9 mouse cellular contexts compared by ENCODE assay signal in the genomic region with DNA sequence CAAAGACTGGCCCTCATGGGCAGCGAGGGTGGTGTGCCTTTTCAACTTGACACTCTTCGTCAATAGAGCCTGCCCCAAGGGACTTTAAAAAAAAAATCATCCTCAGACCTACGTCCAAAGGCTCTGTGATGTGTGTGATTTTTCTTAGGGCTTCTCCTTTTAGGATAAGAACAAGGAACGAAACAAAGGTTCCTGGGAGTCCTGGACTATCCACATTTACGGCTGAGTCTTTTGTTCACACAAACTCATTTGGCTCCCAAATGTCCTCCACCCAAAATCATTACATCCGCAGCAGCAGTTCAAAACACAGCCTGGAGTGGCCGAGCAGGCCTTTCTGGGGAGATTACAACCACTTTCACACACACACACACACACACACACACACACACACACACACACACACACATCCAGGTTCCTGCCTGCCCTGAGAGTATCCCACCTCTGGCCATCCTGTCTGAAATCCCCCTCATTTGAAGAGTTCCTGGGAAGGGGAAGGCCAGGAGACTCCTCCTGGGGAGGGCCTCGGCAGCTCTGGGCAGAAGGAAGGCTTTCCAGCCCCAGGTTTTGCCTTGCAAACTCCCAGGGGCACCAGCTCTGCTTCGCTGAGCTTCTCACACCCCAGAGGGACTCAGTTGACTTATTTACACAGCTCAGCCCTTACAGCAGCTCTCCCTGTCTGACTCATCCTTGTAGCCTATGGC. TPM values are rescaled to one million over a fixed set of nuclear protein-coding genes. Genes with fewer than 3 reads are reported as not detected.
DNase-seq lines count a peak whose midpoint lies in the region; ATAC-seq and TF ChIP-seq lines count a peak whose summit lies in the region.
"Had no signal": no experiment of that assay in that cellular context is flagged by ENCODE, and none has a peak within 500 bp of the region (broad histone marks: within the 10 kb centered on the region; RNA-seq: fewer than 3 reads in every experiment).

No protein-coding gene starts in this region.

- H3K27ac ChIP-seq in layer of hippocampus, adult 2 months = peak overlapping the region; percentile 69
- H3K27ac ChIP-seq in embryonic facial prominence, embryonic 13.5 days = peak overlapping the region; percentile 57; the same call in 1 of the 2 replicates
- peak overlapping the region; percentile 79 for H3K27ac ChIP-seq in heart, embryonic 15.5 days
- peak overlapping the region; percentile 67 for H3K27ac ChIP-seq in midbrain, embryonic 12.5 days (replicated peaks)
- H3K27ac ChIP-seq: liver, embryonic 13.5 days had no signal

- no peaks in the 10 kb centered on the region for H3K9me3 ChIP-seq in embryonic facial prominence, embryonic 13.5 days
- H3K9me3 ChIP-seq in heart, embryonic 15.5 days (replicated peaks) = no peaks in the 10 kb centered on the region
- no peaks in the 10 kb centered on the region for H3K9me3 ChIP-seq in midbrain, embryonic 12.5 days
- H3K9me3 ChIP-seq: liver, embryonic 13.5 days had no signal

- no peaks in the 10 kb centered on the region for H3K36me3 ChIP-seq in embryonic facial prominence, embryonic 13.5 days
- 0 out of 2 replicates have a peak, but pooled peaks cover 8% of the 10 kb centered on the region for H3K36me3 ChIP-seq in heart, embryonic 15.5 days
- H3K36me3 ChIP-seq in midbrain, embryonic 12.5 days = peaks cover 7% of the 10 kb centered on the region; the same call in 1 of the 2 replicates

- no peak overlapping the region for H3K4me2 ChIP-seq in embryonic facial prominence, embryonic 13.5 days
- H3K4me2 ChIP-seq in heart, embryonic 15.5 days = peak overlapping the region; percentile 14; the same call in 1 of the 2 replicates
- H3K4me2 ChIP-seq in midbrain, embryonic 12.5 days (replicated peaks) = no peak overlapping the region
- H3K4me2 ChIP-seq: liver, embryonic 13.5 days had no signal

- H3K27me3 ChIP-seq in embryonic facial prominence, embryonic 13.5 days = no peaks in the 10 kb centered on the region
- no peaks in the 10 kb centered on the region for H3K27me3 ChIP-seq in heart, embryonic 15.5 days
- no peaks in the 10 kb centered on the region for H3K27me3 ChIP-seq in midbrain, embryonic 12.5 days
- H3K27me3 ChIP-seq: liver, embryonic 13.5 days had no signal

- H3K4me1 ChIP-seq in embryonic facial prominence, embryonic 13.5 days = peaks cover 58% of the 10 kb centered on the region
- peaks cover 72% of the 10 kb centered on the region for H3K4me1 ChIP-seq in heart, embryonic 15.5 days (replicated peaks)
- H3K4me1 ChIP-seq in midbrain, embryonic 12.5 days = peaks cover 58% of the 10 kb centered on the region

- no peak overlapping the region for H3K4me3 ChIP-seq in layer of hippocampus, adult 2 months
- no peak overlapping the region for H3K4me3 ChIP-seq in embryonic facial prominence, embryonic 13.5 days
- no peak overlapping the region for H3K4me3 ChIP-seq in heart, embryonic 15.5 days
- no peak overlapping the region for H3K4me3 ChIP-seq in midbrain, embryonic 12.5 days
- H3K4me3 ChIP-seq: liver, embryonic 13.5 days had no signal

- 0 out of 2 replicates have a peak overlapping the region, but pooled peaks have one; percentile 27 for H3K9ac ChIP-seq in embryonic facial prominence, embryonic 13.5 days
- 0 out of 2 replicates have a peak overlapping the region, but pooled peaks have one; percentile 7 for H3K9ac ChIP-seq in heart, embryonic 15.5 days
- H3K9ac ChIP-seq in midbrain, embryonic 12.5 days (replicated peaks) = no peak overlapping the region
- H3K9ac ChIP-seq: liver, embryonic 13.5 days had no signal

- WGBS in embryonic facial prominence, embryonic 13.5 days = 61% methylated on average over 9 of the region's 9 CpGs
- WGBS in heart, embryonic 15.5 days = 48% methylated on average over 9 of the region's 9 CpGs
- 40% methylated on average over 9 of the region's 9 CpGs for WGBS in midbrain, embryonic 12.5 days

- DNase-seq in layer of hippocampus, adult 2 months (ENCODE audit: low spot score in 2 of 2) = no peak
- no peak for DNase-seq in layer of hippocampus, adult 8-10 months (ENCODE audit: low spot score in 2 of 2)
- DNase-seq in left cerebral cortex, postnatal 14 days (ENCODE audit: low spot score in 2 of 2) = no peak
- no peak for DNase-seq in cerebellum, adult 18-20 months
- no peak for DNase-seq in testis, postnatal 14 days (ENCODE audit: low spot score)
- DNase-seq: liver, embryonic 13.5 days had no signal

- no peak for TF ChIP-seq CTCF in layer of hippocampus, adult 2 months (conservative IDR thresholded peaks at IDR 0.05)

- ATAC-seq in embryonic facial prominence, embryonic 13.5 days (ENCODE audit: insufficient number of reproducible peaks, insufficient read depth, low FRiP score, low TSS enrichment, low read depth) = no peak
- ATAC-seq in heart, embryonic 15.5 days (replicated peaks; ENCODE audit: insufficient number of reproducible peaks, insufficient read depth, low FRiP score, low read depth) = no peak
- ATAC-seq in midbrain, embryonic 12.5 days (ENCODE audit: low FRiP score, low read depth) = no peak

- intact Hi-C loops in left cerebral cortex, postnatal 14 days (cut with DNase I) = no loop called here

RNA-seq across cellular contexts. Expression of a gene that starts 13.6 kb away (rescaled TPM):
- 10 to 100 TPM; 24.6 to 28.8 TPM for total RNA-seq in layer of hippocampus, adult 2 months (2021)
- 10 to 100 TPM; 27.2 to 29.3 (median 28.4) TPM for total RNA-seq in layer of hippocampus, adult 8-10 months (2022)
- 12.6 and 12.9 TPM in 2 replicates for polyA plus RNA-seq in embryonic facial prominence, embryonic 13.5 days (2015; fragmentation: Nextera tagmentation; extraction: Ambion mirVana)
- polyA plus RNA-seq in heart, embryonic 15.5 days (2015; fragmentation: Nextera tagmentation; extraction: Ambion mirVana) = 30.5 and 42.5 TPM in 2 replicates
- polyA plus RNA-seq in midbrain, embryonic 12.5 days (2016; fragmentation: Nextera tagmentation; extraction: Ambion mirVana) = 34.1 and 39.9 TPM in 2 replicates
- 10 to 100 TPM; 37.6 to 37.7 TPM for total RNA-seq in left cerebral cortex, postnatal 14 days (2021)
